Mouse (Mus musculus): Measurements from ENCODE around the gene Rgs10. TPM values are rescaled to one million over a fixed set of nuclear protein-coding genes. Genes with fewer than 3 reads are reported as not detected.

The Rgs10 gene
- polyA plus RNA-seq, 1 experiment from 2014 or later: 2.7 TPM

GRCm38 (mm10) chr7:128432574-128432973 lies 14.0 kb upstream of the Rgs10 start:
- no peaks in the 10 kb centered on the region for H3K36me3 ChIP-seq
- DNase-seq (ENCODE audit: low spot score): no peak
- 85% methylated on average over 10 of the region's 10 CpGs for WGBS

GRCm38 (mm10) chr7:128422491-128422890 lies 3.9 kb upstream of the Rgs10 start:
- no peaks in the 10 kb centered on the region for H3K36me3 ChIP-seq
- WGBS: 76% methylated on average over 3 of the region's 3 CpGs
- DNase-seq (ENCODE audit: low spot score): no peak
- no peak overlapping the region for H3K4me3 ChIP-seq
- no peaks in the 10 kb centered on the region for H3K9me3 ChIP-seq (replicated peaks)
- H3K4me1 ChIP-seq: peaks cover 14% of the 10 kb centered on the region
- peaks cover 48% of the 10 kb centered on the region for H3K27me3 ChIP-seq (ENCODE audit: low read depth, poor library complexity, severe bottlenecking)
- no peak overlapping the region for H3K27ac ChIP-seq

More at GRCm38 (mm10) chr7:128432574-128432973, 14.0 kb upstream of the Rgs10 start:
- Histone ChIP-seq H3K9me3 (replicated peaks) (no peaks in the 10 kb centered on the region), H3K4me1 (no peaks in the 10 kb centered on the region), H3K27me3 (ENCODE audit: low read depth, poor library complexity, severe bottlenecking) (no peaks in the 10 kb centered on the region), H3K4me3 (no peak overlapping the region), H3K27ac (no peak overlapping the region)

- peaks cover 20% of the 10 kb centered on the region for H3K4me1 ChIP-seq
- no peak overlapping the region for H3K4me3 ChIP-seq
- H3K9me3 ChIP-seq (replicated peaks): no peaks in the 10 kb centered on the region
- no peaks in the 10 kb centered on the region for H3K36me3 ChIP-seq
- WGBS: 86% methylated on average over 7 of the region's 7 CpGs
- H3K27ac ChIP-seq: no peak overlapping the region
- no peak for DNase-seq (ENCODE audit: low spot score)
- H3K27me3 ChIP-seq (ENCODE audit: low read depth, poor library complexity, severe bottlenecking): peaks cover 56% of the 10 kb centered on the region
Measured at GRCm38 (mm10) chr7:128421701-128422100, 3.1 kb upstream of the Rgs10 start.

- Histone ChIP-seq H3K27ac (no peak overlapping the region), H3K27me3 (ENCODE audit: low read depth, poor library complexity, severe bottlenecking) (peaks cover 76% of the 10 kb centered on the region), H3K9me3 (replicated peaks) (no peaks in the 10 kb centered on the region), H3K4me1 (peaks cover 20% of the 10 kb centered on the region), H3K36me3 (no peaks in the 10 kb centered on the region), H3K4me3 (no peak overlapping the region)
- DNase-seq (ENCODE audit: low spot score): no peak
- 19% methylated on average over 9 of the region's 9 CpGs for WGBS
Measured at GRCm38 (mm10) chr7:128419690-128420089, 1.1 kb upstream of the Rgs10 start.

GRCm38 (mm10) chr7:128417226-128417929 lies 1.2 kb downstream of the Rgs10 start:
- Histone ChIP-seq H3K27me3 (ENCODE audit: low read depth, poor library complexity, severe bottlenecking) (peaks cover 85% of the 10 kb centered on the region), H3K4me1 (peaks cover 20% of the 10 kb centered on the region), H3K4me3 (peak overlapping the region; percentile 80), H3K27ac (peak overlapping the region; percentile 73), H3K9me3 (replicated peaks) (no peaks in the 10 kb centered on the region), H3K36me3 (no peaks in the 10 kb centered on the region)
- no peak for DNase-seq (ENCODE audit: low spot score)
- 4% methylated on average over 32 of the region's 32 CpGs for WGBS

GRCm38 (mm10) chr7:128416664-128417063 lies 1.9 kb downstream of the Rgs10 start:
- peaks cover 78% of the 10 kb centered on the region for H3K27me3 ChIP-seq (ENCODE audit: low read depth, poor library complexity, severe bottlenecking)
- H3K4me3 ChIP-seq: no peak overlapping the region; the same call in 1 of the 2 replicates
- WGBS: 62% methylated on average over 6 of the region's 6 CpGs
- no peaks in the 10 kb centered on the region for H3K9me3 ChIP-seq (replicated peaks)
- no peak overlapping the region for H3K27ac ChIP-seq
- H3K36me3 ChIP-seq: no peaks in the 10 kb centered on the region
- no peak for DNase-seq (ENCODE audit: low spot score)
- H3K4me1 ChIP-seq: peaks cover 20% of the 10 kb centered on the region

- Histone ChIP-seq H3K4me1 (peaks cover 20% of the 10 kb centered on the region), H3K9me3 (replicated peaks) (no peaks in the 10 kb centered on the region), H3K4me3 (no peak overlapping the region), H3K27me3 (ENCODE audit: low read depth, poor library complexity, severe bottlenecking) (peaks cover 57% of the 10 kb centered on the region), H3K27ac (no peak overlapping the region), H3K36me3 (no peaks in the 10 kb centered on the region)
- DNase-seq (ENCODE audit: low spot score): no peak
- 24% methylated on average over 8 of the region's 8 CpGs for WGBS
Measured at GRCm38 (mm10) chr7:128414433-128414832, 4.1 kb downstream of the Rgs10 start.

GRCm38 (mm10) chr7:128412071-128412833 lies 6.3 kb downstream of the Rgs10 start:
- peaks cover 35% of the 10 kb centered on the region for H3K27me3 ChIP-seq (ENCODE audit: low read depth, poor library complexity, severe bottlenecking)
- 70% methylated on average over 10 of the region's 10 CpGs for WGBS
- H3K9me3 ChIP-seq (replicated peaks): no peaks in the 10 kb centered on the region
- H3K4me1 ChIP-seq: peaks cover 3% of the 10 kb centered on the region
- no peak for DNase-seq (ENCODE audit: low spot score)
- H3K36me3 ChIP-seq: no peaks in the 10 kb centered on the region
- no peak overlapping the region for H3K27ac ChIP-seq
- H3K4me3 ChIP-seq: no peak overlapping the region

GRCm38 (mm10) chr7:128410708-128411413 lies 7.7 kb downstream of the Rgs10 start:
- no peaks in the 10 kb centered on the region for H3K4me1 ChIP-seq
- H3K27ac ChIP-seq: no peak overlapping the region
- no peak for DNase-seq (ENCODE audit: low spot score)
- no peaks in the 10 kb centered on the region for H3K36me3 ChIP-seq
- peaks cover 21% of the 10 kb centered on the region for H3K27me3 ChIP-seq (ENCODE audit: low read depth, poor library complexity, severe bottlenecking)
- 88% methylated on average over 11 of the region's 11 CpGs for WGBS
- no peaks in the 10 kb centered on the region for H3K9me3 ChIP-seq (replicated peaks)
- H3K4me3 ChIP-seq: no peak overlapping the region

GRCm38 (mm10) chr7:128408265-128408664 lies 10.3 kb downstream of the Rgs10 start:
- Histone ChIP-seq H3K36me3 (no peaks in the 10 kb centered on the region), H3K4me1 (no peaks in the 10 kb centered on the region), H3K4me3 (no peak overlapping the region), H3K27me3 (ENCODE audit: low read depth, poor library complexity, severe bottlenecking) (no peaks in the 10 kb centered on the region), H3K9me3 (replicated peaks) (no peaks in the 10 kb centered on the region), H3K27ac (no peak overlapping the region)
- WGBS: 98% methylated on average over 5 of the region's 5 CpGs
- no peak for DNase-seq (ENCODE audit: low spot score)

GRCm38 (mm10) chr7:128403988-128404387 lies 14.6 kb downstream of the Rgs10 start:
- H3K4me3 ChIP-seq: no peak overlapping the region
- no peak for DNase-seq (ENCODE audit: low spot score)
- no peak overlapping the region for H3K27ac ChIP-seq
- no peaks in the 10 kb centered on the region for H3K27me3 ChIP-seq (ENCODE audit: low read depth, poor library complexity, severe bottlenecking)
- no peaks in the 10 kb centered on the region for H3K36me3 ChIP-seq
- WGBS: 86% methylated on average over 6 of the region's 6 CpGs
- H3K9me3 ChIP-seq (replicated peaks): no peaks in the 10 kb centered on the region
- H3K4me1 ChIP-seq: no peaks in the 10 kb centered on the region

- no peak overlapping the region for H3K27ac ChIP-seq
- H3K36me3 ChIP-seq: no peaks in the 10 kb centered on the region
- no peaks in the 10 kb centered on the region for H3K9me3 ChIP-seq (replicated peaks)
- DNase-seq (ENCODE audit: low spot score): no peak
- WGBS: 83% methylated on average over 6 of the region's 6 CpGs
- no peak overlapping the region for H3K4me3 ChIP-seq
- no peaks in the 10 kb centered on the region for H3K27me3 ChIP-seq (ENCODE audit: low read depth, poor library complexity, severe bottlenecking)
- H3K4me1 ChIP-seq: no peaks in the 10 kb centered on the region
Measured at GRCm38 (mm10) chr7:128403586-128403985, 15.0 kb downstream of the Rgs10 start.

GRCm38 (mm10) chr7:128403128-128403527 lies 15.4 kb downstream of the Rgs10 start:
- Histone ChIP-seq H3K4me1 (no peaks in the 10 kb centered on the region), H3K9me3 (replicated peaks) (no peaks in the 10 kb centered on the region), H3K4me3 (no peak overlapping the region), H3K36me3 (no peaks in the 10 kb centered on the region), H3K27ac (no peak overlapping the region), H3K27me3 (ENCODE audit: low read depth, poor library complexity, severe bottlenecking) (no peaks in the 10 kb centered on the region)
- no peak for DNase-seq (ENCODE audit: low spot score)
- 86% methylated on average over 10 of the region's 10 CpGs for WGBS

Measured in limb, embryonic 10.5 days (tissue).